Mouse (Mus musculus) midbrain, embryonic 16.5 days (tissue): ENCODE data around the gene Palm2. TPM values are rescaled to one million over a fixed set of nuclear protein-coding genes. Genes with fewer than 3 reads are reported as not detected.

Experiments
- ATAC-seq: fragments of 200-750 bp; cut with Nextera tagmentation; 2 replicates; pipeline ENCODE4 v1.8.0; 2017; ENCODE audit warnings: moderate TSS enrichment
- H3K27ac ChIP-seq: fragments of 300-500 bp; sonication (generic); 2 replicates; pipeline ENCODE4 v1.5.1; 2014; ENCODE audit warnings: mild to moderate bottlenecking, low read length, mixed read lengths
- H3K27me3 ChIP-seq: fragments of 300-500 bp; sonication (generic); 2 replicates; pipeline ENCODE4 v1.6.1; 2014; ENCODE audit warnings: low read depth, low read length, mixed read lengths; ENCODE audit not compliant: control insufficient read depth, insufficient read depth
- H3K36me3 ChIP-seq: fragments of 300-500 bp; sonication (generic); 2 replicates; pipeline ENCODE4 v1.6.1; 2014; ENCODE audit warnings: mild to moderate bottlenecking, low read length, moderate library complexity, mixed read lengths; ENCODE audit not compliant: control insufficient read depth, insufficient read depth
- H3K4me1 ChIP-seq: fragments of 300-500 bp; sonication (generic); 2 replicates; pipeline ENCODE4 v1.6.1; 2014; ENCODE audit warnings: mild to moderate bottlenecking, low read length, mixed read lengths; ENCODE audit not compliant: control insufficient read depth, insufficient read depth
- H3K4me2 ChIP-seq: fragments of 300-500 bp; sonication (generic); 2 replicates; pipeline ENCODE4 v1.6.1; 2014; ENCODE audit warnings: mild to moderate bottlenecking, low read length, mixed read lengths
- H3K4me3 ChIP-seq: fragments of 300-500 bp; sonication (generic); 2 replicates; pipeline ENCODE4 v1.5.1; 2014; ENCODE audit warnings: low read depth, mild to moderate bottlenecking, low read length, moderate library complexity, mixed read lengths
- H3K9ac ChIP-seq: fragments of 300-500 bp; sonication (generic); 2 replicates; pipeline ENCODE4 v1.6.1; 2014; ENCODE audit warnings: low read depth, low read length, mixed read lengths
- H3K9me3 ChIP-seq: fragments of 300-500 bp; sonication (generic); replicated peaks from 2 replicates; pipeline ENCODE4 v1.6.1; 2014; ENCODE audit warnings: mild to moderate bottlenecking, low read length, mixed read lengths; ENCODE audit not compliant: control insufficient read depth, poor library complexity, severe bottlenecking
- WGBS: fragments of 180-500 bp; shearing (Covaris S2); extraction: QIAGEN DNeasy Blood & Tissue Kit; methylation state at CpG from one replicate; pipeline ENCODE4 v1.1.7; 2014; 5-methylcytosine and 5-hydroxymethylcytosine counted together
- polyA plus RNA-seq: library from polyadenylated mRNA; unstranded; fragments of >200 nt; fragmentation: Nextera tagmentation; extraction: Ambion mirVana; gene quantifications from 2 replicates; pipeline ENCODE4 v1.2.1, GENCODE M21; 2015

Gene Palm2
- polyA plus RNA-seq, 1 experiment from 2014 or later = 20.6 TPM

DNA sequence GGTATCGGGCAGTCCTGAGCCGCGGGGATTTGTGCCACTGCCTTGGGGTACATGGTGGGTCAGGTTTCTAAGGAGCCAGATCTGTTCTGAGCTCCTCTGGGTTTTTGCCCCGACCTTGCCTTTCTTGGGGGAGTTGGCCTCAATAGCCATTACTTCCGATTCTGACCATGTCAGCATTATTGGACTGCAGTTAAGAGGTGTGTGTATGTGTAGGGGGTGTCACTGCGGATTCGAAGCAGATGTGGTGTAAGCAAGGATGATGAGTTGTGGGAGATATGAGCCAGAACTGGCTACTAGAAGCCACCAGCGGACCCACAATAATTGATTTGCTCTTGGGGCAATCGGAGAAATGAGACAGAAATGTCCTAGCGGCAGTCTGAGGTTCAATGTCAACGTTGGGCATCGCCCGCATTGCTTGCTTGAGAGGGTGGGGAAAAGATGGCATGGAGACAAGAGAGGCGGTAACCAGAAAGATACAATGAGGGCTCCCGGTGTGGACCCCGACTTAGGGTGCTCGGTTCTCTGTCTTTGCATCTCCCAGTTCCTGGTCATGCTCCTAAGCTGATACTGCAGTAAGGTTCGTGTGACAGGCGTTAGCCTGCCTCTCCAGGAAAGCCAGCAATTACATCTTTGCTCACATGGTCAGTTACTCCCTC is 786 bp downstream of the Palm2 start:
- Histone ChIP-seq H3K9ac (peak overlapping the region; percentile 88), H3K4me2 (peak overlapping the region; percentile 86), H3K36me3 (no peaks in the 10 kb centered on the region), H3K27ac (peak overlapping the region; percentile 94), H3K4me3 (peak overlapping the region; percentile 78), H3K4me1 (peaks cover 16% of the 10 kb centered on the region), H3K9me3 (no peaks in the 10 kb centered on the region), H3K27me3 (0 out of 2 replicates have a peak, but pooled peaks cover 3% of the 10 kb centered on the region)
- peak; percentile 43 for ATAC-seq
- WGBS = 14% methylated on average over 19 of the region's 19 CpGs

DNA sequence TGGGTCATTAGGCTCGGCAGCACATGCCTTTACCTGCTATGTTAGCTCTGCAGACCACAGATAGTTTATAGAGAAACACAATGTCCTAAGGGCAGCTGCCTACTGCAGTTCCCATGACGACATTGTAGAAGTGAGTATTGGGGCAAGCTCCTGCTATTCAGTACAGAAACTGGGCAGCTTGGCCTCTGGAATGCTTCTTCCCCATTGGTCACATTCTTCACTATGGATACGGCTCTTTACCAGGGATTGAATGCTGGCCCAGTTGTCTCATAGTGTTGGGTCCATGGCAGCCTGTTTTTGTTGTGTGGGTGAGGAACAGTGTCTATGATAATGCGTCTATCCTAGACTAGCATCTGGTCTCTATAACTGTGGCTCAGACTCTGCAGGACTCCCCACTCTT is 2.2 kb downstream of the Palm2 start:
- Histone ChIP-seq H3K9ac (no peak overlapping the region), H3K27me3 (0 out of 2 replicates have a peak, but pooled peaks cover 3% of the 10 kb centered on the region), H3K27ac (no peak overlapping the region), H3K4me3 (no peak overlapping the region), H3K4me2 (peak overlapping the region; percentile 86), H3K4me1 (peaks cover 16% of the 10 kb centered on the region), H3K9me3 (0 out of 2 replicates have a peak, but pooled peaks cover 3% of the 10 kb centered on the region), H3K36me3 (0 out of 2 replicates have a peak, but pooled peaks cover 2% of the 10 kb centered on the region)
- WGBS = 48% methylated on average over 4 of the region's 4 CpGs
- ATAC-seq = no peak

DNA sequence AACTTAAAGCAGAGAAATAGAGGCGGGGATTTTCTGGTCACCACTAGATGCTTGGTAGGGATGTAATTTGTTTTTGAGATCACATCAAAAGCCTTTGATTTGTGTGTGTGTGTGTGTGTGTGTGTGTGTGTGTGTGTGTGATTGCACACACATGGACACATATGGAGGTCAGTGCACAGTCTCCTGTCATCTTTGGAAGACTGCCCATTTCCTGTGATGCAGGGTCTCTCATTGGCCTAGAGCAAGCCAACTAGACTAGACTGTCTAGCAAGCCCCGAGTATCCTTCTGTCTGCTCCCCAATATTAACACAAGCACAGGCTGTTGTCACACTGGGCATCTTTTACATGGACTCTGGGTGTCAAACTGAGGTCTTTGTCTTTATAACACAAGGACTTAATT is 12.0 kb downstream of the Palm2 start:
- no peaks in the 10 kb centered on the region for H3K36me3 ChIP-seq
- no peak overlapping the region for H3K27ac ChIP-seq
- H3K4me2 ChIP-seq = no peak overlapping the region
- H3K27me3 ChIP-seq = no peaks in the 10 kb centered on the region
- no peaks in the 10 kb centered on the region for H3K4me1 ChIP-seq
- no peak for ATAC-seq
- H3K9me3 ChIP-seq = no peaks in the 10 kb centered on the region
- 78% methylated on average over 2 of the region's 2 CpGs for WGBS
- H3K9ac ChIP-seq = no peak overlapping the region
- no peak overlapping the region for H3K4me3 ChIP-seq

DNA sequence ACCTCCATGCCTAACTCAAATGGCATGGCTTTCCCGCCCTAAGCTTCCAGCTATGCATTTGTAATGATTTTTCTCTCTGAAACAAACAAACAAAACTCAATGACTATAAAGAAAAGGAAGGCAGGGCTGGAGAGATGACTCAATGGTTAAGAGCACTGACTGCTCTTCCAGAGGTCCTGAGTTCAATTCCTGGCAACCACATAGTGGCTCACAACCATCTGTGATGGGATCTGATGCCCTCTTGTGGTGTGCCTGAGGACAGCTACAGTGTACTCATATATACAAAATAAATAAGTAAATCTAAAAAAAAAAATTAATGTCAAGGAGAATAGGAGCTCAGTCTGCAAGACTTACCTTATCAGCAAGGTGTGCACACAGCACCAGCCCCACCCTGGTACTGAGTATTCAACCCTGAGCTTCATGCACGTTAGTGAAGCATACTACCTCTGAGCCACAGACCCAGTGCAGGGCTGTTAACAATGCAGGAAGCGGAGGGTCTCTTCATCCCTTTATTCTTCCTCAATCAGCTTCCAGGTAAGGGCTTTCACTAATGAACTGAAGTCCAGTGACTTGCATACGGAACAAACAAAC is 12.9 kb downstream of the Palm2 start:
- no peak overlapping the region for H3K9ac ChIP-seq
- no peaks in the 10 kb centered on the region for H3K4me1 ChIP-seq
- 77% methylated on average over 4 of the region's 4 CpGs for WGBS
- H3K9me3 ChIP-seq = no peaks in the 10 kb centered on the region
- H3K36me3 ChIP-seq = no peaks in the 10 kb centered on the region
- H3K27me3 ChIP-seq = no peaks in the 10 kb centered on the region
- ATAC-seq = no peak
- H3K27ac ChIP-seq = no peak overlapping the region
- H3K4me3 ChIP-seq = no peak overlapping the region
- no peak overlapping the region for H3K4me2 ChIP-seq

DNA sequence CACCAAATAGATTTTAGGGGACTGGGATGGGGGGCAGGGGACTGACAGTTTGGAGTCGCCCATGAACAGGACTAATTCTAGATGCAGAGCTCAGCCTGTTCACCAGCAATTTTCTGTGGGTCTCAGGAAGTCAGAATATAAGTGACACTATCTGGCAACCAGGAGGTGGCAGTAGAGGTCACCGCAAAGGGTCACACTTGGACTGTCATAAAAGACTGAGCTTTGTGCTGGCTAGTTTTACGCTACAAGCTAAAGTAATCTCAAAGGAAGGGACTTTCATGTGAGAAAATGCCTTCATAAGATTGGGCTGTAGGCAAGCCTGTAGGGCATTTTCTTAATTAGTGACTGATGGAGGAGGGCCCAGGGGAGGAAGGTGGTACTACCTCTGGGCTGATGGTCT is 17.8 kb downstream of the Palm2 start:
- no peak for ATAC-seq
- no peaks in the 10 kb centered on the region for H3K27me3 ChIP-seq
- 32% methylated on average over 3 of the region's 3 CpGs for WGBS

DNA sequence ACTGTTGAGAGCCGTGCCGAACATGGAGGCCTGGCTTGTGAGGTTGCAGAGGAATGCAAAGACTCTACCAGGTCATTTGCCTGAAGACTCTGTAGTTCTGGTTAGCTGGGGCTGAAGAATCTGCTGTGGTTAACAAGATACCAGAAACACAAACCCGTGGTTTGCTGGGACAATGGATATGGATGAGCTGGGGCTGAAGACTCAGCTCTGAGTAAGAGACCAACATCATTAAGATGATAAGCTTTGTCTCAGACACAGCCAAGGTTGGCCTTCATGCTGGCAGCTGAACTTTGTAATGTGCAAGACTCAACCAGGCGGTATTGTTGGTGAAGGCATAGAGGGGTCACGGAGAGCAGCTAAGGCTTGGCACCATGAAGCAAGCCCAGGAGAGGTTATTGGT is 18.6 kb downstream of the Palm2 start:
- Histone ChIP-seq H3K4me3 (no peak overlapping the region), H3K9me3 (no peaks in the 10 kb centered on the region), H3K36me3 (no peaks in the 10 kb centered on the region), H3K27me3 (no peaks in the 10 kb centered on the region), H3K27ac (no peak overlapping the region), H3K4me2 (no peak overlapping the region), H3K4me1 (no peaks in the 10 kb centered on the region), H3K9ac (no peak overlapping the region)
- WGBS = 96% methylated on average over 5 of the region's 5 CpGs
- no peak for ATAC-seq

More for the DNA sequence above, 17.8 kb downstream of the Palm2 start:
- Histone ChIP-seq H3K9ac (no peak overlapping the region), H3K4me2 (no peak overlapping the region), H3K4me3 (no peak overlapping the region), H3K9me3 (no peaks in the 10 kb centered on the region), H3K27ac (no peak overlapping the region), H3K36me3 (no peaks in the 10 kb centered on the region), H3K4me1 (no peaks in the 10 kb centered on the region)

DNA sequence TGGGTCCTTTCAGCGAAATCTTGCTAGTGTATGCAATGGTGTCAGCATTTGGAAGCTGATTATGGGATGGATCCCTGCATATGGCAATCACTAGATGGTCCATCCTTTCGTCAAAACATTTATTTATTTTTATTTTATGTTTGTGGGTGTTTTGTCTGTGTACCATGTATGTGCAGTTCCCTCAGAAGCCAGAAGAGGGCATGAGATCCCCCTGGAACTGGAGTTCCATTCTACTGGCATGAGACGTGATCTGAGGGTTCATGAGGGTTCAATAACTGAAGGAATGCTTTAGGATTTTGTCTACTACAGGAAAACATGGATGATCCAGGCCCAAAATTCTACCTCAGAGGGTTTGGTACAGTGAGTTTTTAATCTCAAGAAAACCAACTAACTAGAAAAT is 28.3 kb downstream of the Palm2 start:
- 52% methylated on average over 2 of the region's 3 CpGs for WGBS
- H3K4me3 ChIP-seq = no peak overlapping the region
- no peak overlapping the region for H3K27ac ChIP-seq
- H3K4me2 ChIP-seq = no peak overlapping the region
- H3K4me1 ChIP-seq = no peaks in the 10 kb centered on the region
- H3K27me3 ChIP-seq = no peaks in the 10 kb centered on the region
- no peak overlapping the region for H3K9ac ChIP-seq
- no peak for ATAC-seq
- H3K9me3 ChIP-seq = no peaks in the 10 kb centered on the region
- H3K36me3 ChIP-seq = no peaks in the 10 kb centered on the region

DNA sequence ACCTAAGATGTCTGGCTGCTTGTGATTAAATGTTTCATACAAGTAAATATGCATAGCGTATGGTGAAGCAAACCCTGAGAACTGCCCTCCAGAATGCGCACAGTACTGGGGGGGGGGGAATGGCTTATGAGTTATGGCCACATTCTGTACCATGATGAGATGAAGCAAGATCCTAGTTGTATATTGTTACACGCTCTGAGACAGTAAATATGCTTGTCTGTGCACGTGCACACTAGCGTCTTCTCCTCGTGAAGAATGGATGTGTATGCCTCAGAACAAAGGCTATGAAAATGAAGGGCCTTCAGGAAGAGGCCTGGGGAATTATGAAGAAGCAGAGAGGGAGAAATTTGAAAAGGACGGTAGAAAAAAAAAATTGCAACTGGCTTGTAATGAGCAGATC is 48.4 kb downstream of the Palm2 start:
- Histone ChIP-seq H3K27me3 (no peaks in the 10 kb centered on the region), H3K36me3 (no peaks in the 10 kb centered on the region), H3K9me3 (no peaks in the 10 kb centered on the region), H3K4me2 (no peak overlapping the region), H3K9ac (no peak overlapping the region), H3K27ac (no peak overlapping the region), H3K4me3 (no peak overlapping the region), H3K4me1 (no peaks in the 10 kb centered on the region)
- WGBS = 80% methylated on average over 7 of the region's 7 CpGs
- no peak for ATAC-seq

DNA sequence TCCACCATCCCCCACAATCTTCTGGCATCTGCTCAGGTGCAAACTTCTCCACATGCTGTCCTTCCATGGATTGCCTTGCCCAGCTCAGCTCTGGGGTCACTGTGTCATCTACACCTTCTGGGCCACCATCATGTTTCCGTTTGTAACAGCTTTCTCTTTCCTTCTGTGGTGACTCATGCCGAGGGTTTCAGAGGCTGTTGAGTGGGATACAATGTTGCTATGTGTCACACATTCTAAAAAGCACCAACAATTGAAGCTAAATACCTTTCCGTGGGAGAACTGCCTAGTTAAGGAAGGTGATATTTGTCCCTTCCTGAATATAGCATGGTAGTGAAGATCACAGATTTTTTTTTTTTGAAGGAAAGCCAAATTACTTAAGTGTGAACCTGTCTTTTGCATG is 52.3 kb downstream of the Palm2 start:
- no peaks in the 10 kb centered on the region for H3K9me3 ChIP-seq
- no peak overlapping the region for H3K4me3 ChIP-seq
- no peaks in the 10 kb centered on the region for H3K36me3 ChIP-seq
- no peak overlapping the region for H3K27ac ChIP-seq
- 91% methylated on average over 3 of the region's 3 CpGs for WGBS
- no peak for ATAC-seq
- no peaks in the 10 kb centered on the region for H3K4me1 ChIP-seq
- H3K27me3 ChIP-seq = no peaks in the 10 kb centered on the region
- no peak overlapping the region for H3K9ac ChIP-seq
- no peak overlapping the region for H3K4me2 ChIP-seq
